Mouse (Mus musculus) MEL-GATA-1-ER (cell line): Measurements from ENCODE around the gene Slc10a7.

Experiments
- DNase-seq: peaks from one replicate; pipeline ENCODE4 v3.0.0-alpha.2; 2012; ENCODE audit warnings: low read depth; ENCODE audit errors: extremely low read depth

Slc10a7 gene

GRCm38 (mm10) chr8:78622362-78622761, 113.2 kb downstream of the Slc10a7 start:
- DNase-seq = no peak

GRCm38 (mm10) chr8:78623972-78624371, 114.8 kb downstream of the Slc10a7 start:
- DNase-seq = peak; percentile 39

- DNase-seq = no peak
Observed at GRCm38 (mm10) chr8:78624738-78625442, 115.7 kb downstream of the Slc10a7 start.

- DNase-seq = no peak
Observed at GRCm38 (mm10) chr8:78626632-78627031, 117.5 kb downstream of the Slc10a7 start.

DNA sequence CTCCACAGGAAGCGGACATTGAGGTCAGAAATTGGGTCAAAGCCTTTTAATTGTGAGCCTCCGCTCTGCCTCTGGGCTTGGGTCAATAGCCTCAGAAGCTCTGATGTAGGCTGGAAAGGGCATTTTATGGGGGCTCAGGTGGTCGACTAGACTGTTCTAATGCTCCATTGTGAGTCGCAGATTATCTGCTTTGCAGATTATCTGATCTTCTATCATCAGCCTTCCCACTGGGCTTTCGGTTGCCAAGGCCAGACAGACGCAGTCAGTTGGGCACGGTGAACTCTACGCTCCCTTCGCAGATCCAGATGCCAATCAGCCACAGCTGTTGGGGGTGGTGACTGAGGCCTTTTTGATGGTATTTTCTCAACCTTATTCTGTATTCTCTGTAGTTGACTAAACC, 118.6 kb downstream of the Slc10a7 start:
- no peak for DNase-seq

GRCm38 (mm10) chr8:78630414-78631164, 121.4 kb downstream of the Slc10a7 start:
- no peak for DNase-seq

DNA sequence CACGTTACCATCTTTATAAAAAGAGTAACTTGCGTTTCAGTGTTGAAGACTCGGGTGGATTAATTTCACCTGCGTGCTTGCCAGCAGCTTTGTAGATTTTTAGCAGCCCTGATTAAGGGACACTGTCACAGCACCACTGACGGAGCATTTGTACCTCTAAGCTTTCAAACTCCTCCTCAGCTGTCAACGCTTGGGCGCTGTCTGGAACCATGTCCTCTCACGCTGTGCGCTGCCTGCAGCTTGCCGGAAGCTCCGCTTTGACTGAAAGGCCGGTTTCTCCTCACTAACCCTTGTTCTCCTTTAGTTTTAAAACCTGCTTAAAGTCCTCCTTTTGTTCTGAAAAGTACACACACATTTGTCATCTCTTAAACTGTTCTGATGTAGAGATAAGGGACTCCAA, 123.9 kb downstream of the Slc10a7 start:
- DNase-seq = no peak

DNA sequence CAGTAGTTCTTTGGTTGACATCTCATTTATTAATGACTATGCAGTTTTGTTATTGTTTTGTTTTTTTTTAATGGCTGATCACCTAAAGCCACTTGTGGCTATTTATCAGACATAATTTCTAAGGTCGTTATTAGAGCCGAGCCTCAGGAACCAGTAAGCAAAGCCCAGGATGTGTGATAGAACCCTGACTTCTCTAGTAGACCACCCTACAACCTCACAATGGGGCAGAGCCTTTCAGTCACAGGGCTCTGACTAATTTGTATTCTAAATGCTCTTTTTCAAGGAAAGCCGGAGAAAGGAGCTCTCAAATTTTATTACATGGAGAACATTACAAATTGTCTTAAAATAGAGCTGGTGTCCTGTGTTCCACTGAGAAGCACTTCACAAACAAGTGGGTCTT, 124.9 kb downstream of the Slc10a7 start:
- no peak for DNase-seq

- DNase-seq = no peak
Observed at GRCm38 (mm10) chr8:78634523-78635240, 125.5 kb downstream of the Slc10a7 start.

DNA sequence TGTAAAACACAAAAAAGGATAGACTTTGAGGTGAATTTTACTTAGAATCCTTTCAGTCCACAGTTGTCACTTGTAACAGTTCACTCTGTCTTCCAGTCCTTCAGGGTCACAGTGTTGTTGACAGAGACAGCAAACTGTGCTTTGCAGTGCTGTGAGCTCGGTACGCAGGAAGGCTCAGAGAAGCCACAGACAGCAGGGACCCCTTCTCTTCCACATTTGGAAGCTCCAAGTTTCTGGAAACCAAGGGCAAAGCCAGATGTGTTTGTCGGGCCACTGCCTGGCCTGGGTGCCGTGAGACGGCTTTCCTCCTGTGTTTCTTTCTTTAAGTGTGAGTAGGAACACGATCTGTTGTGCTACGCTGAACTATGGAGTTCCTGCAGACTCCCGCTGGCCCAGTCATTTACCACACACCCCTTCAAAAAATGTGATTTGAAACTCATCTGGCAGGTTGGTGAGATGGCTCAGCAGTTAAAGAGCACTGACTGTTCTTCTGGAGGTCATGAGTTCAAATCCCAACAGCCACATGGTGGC, 126.2 kb downstream of the Slc10a7 start:
- DNase-seq = no peak

DNA sequence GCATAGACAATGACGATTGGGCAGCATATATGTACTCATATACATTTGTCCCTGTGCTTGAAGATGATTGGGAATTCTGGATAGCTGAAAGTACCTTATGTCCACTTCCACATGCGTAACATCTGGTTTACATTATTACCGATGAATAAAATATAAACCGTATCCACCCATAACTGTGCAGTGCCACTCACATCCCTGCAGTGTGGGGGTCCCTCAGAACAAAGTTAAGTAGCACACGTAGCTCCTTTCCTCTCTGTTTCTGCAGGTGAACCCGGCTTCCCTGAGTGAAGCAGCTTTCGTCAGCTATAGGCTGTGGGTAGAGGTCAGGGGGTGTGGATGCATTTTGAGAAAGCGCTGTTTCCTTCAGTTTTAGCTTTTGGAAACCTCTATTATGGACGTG, 132.8 kb downstream of the Slc10a7 start:
- no peak for DNase-seq

DNA sequence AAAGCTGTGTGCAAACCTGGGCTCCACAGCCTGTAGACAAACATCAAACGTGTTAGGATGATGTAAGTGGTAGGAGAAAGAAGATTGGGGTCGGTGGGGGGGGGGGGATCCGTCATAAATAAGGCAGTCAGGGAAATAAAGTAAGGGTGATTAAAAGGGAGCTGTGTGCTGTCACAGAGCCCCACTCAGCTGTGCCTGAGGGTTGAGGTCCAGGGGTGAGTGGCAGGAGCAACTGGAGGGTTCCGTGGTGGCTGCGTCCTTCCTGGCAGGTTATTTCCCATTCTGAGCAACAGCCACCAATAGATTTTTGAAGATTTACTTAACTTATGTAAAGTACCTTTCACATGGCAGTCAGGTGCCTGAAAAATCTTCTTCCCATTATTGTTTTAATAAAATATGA, 133.2 kb downstream of the Slc10a7 start:
- DNase-seq = no peak

DNA sequence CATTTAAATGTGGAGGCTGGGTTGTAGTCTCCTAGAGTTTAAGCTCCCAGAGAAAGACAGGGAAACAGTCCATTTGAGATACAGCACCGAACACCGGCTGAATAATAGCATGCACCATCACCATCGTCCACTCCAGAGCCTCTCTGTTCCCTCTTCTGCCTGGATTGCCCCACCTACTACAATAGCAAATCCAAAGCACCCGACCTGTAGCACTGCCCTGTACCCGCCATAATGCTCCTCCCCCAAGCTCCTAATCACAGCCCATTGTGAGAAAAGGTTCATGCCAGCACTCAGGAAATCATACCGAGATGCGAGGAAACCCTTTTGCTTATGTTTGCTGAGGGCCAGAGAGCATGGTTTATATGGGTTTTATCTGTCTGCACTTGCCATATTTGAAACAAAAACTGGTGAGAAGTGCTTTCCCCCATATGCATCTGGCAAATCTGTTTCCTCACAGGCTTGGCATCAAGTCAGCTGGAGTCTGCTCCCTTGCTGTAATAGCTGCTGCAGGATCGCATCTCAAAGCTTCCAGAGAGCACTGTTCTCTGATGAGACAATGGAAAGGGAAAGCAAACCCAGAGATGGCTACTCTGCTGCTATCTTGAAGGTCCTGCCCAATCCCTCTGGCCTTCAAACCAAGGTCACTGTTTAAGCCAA, 138.0 kb downstream of the Slc10a7 start:
- DNase-seq = no peak

- DNase-seq = no peak
Observed at GRCm38 (mm10) chr8:78647846-78648245, 138.7 kb downstream of the Slc10a7 start.

DNA sequence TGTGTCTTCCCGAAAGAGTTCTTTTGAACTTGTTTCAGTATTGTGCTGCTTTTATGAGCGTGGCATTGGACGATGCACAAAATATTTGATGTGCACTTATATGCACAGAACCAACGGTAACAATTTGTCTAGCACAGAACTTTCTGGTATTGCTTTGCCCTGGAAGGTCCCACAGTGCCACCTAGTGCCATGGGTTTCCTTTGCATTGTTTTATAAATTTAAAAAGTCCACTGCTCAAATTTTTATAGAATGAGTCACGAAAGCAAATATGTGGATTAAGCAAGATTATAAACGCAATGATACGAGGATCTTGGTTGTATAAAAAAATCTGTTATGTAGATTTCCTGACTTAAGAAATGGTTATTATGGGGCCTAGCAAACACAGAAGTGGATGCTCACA, 139.8 kb downstream of the Slc10a7 start:
- DNase-seq = peak; percentile 9

DNA sequence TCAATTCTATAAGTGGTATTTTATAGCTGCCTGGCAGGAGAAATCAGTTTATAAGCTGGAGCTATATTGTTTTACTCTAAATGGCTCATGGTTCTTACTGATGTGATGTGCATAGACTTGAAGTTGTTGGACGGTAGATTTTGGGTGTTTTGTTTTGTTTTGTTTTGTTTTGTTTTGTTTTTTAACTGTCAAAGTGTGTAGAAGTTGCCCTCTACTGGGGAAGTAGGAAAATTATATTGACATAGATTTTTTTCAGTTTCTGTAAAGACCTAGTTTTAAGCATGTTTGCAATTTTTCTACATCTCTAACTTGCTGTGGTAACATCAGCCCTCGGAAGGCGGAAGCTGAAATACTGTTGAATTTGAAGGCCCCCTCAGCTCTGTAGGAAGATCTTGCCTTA, 142.5 kb downstream of the Slc10a7 start:
- no peak for DNase-seq

DNA sequence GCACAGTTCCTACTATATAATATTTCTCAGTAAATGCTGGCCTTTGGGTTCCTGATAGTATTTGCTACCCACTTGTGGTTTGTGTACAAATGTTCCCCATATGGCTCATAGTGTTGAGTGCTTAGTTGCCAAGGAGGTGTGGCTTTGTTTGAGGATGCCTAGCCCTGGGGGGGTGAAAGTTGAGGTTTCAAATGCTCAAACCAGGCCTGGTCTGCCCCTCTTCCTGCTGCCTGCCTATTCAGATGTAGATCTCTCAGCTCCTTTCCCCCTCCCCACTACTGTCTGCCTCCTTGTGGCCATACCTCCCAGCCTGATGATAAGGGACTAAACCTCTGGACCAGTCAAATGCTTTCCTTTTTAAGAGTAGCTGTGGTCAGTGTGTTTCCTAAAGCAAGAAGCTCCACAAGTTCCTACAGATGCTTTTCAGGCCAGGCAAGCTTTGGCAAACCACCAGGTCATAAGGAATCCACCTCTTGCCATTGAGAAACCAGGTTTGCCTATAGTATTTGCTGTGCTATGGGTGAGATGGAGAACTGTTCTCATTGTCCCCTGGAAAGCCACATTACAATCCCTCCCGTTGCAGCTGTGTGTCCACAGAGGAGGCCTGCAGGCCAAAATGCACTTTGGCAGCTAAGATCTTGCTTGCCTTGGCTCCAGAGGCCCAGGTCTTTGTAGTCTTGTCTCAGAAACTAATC, 146.4 kb downstream of the Slc10a7 start:
- DNase-seq = no peak

DNA sequence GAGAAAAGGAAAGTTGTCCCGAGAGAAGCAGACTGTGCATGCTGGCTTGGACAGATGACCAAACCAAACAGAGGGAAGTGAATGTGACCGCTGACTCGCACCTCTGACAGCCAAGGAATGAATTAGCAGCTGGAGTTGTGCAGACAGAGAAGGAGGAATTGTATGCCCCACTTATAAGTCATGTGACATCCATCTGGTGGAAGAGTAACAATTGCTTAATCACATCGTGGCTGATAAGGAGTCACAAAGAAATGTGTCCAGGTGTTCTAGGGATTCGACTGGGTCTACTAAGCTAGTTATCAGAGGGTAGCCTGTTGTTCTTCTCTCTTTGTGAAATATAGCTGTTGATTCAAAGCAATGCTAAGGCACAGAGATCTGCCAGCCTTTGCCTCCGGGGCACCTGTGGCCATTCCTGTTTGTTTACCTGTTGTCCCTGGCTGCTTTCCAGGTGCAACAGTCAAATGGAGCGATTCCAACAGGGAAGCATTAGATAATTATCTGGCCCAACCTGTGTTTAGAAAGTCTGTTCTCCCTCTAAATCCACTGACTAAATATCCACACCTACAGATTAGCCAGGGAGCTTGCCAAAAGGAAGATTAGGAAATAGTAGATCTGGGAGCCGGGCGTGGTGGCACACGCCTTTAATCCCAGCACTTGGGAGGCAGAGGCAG, 147.7 kb downstream of the Slc10a7 start:
- DNase-seq = no peak

DNA sequence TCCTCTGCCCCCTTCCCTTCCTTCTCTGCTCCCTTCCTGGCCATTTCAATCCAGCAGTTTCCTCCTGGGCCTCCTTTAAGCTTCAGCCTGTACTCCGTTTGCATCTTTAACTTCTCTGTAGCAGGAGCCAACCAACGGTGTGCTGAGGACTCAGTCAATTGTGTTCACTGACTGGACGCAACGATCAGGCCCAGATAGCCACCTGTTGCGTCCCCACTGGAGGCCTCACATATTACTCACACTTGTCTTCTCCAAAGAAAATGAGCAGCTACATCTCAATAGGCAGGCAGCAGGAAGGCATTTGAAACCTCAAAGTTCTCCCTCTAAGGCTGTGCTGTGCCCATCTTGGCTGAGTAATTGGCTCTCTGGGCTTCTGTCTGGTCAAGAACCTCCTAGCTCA, 149.0 kb downstream of the Slc10a7 start:
- DNase-seq = no peak

GRCm38 (mm10) chr8:78659617-78660187, 150.6 kb downstream of the Slc10a7 start:
- DNase-seq = no peak
